Mouse (Mus musculus): ENCODE measurements around the gene Clec11a.
A peak's percentile ranks its signal among the peaks of the same experiment; 100 is the strongest.

Clec11a gene

GRCm38 (mm10) chr7:44280959-44281358 is 25.7 kb downstream of the Clec11a start:
- no peak for DNase-seq (ENCODE audit: low spot score in 2 of 2)

- peak in 1 of 2 experiments; percentile 63 for DNase-seq (ENCODE audit: low spot score in 2 of 2)
Measured at GRCm38 (mm10) chr7:44277250-44277622, 29.5 kb downstream of the Clec11a start.

GRCm38 (mm10) chr7:44276461-44277249 is 30.0 kb downstream of the Clec11a start:
- no peak for DNase-seq (ENCODE audit: low spot score in 2 of 2)

GRCm38 (mm10) chr7:44275546-44275945 is 31.2 kb downstream of the Clec11a start:
- no peak for DNase-seq (ENCODE audit: low spot score in 2 of 2)

GRCm38 (mm10) chr7:44274096-44274495 is 32.6 kb downstream of the Clec11a start:
- no peak for DNase-seq (ENCODE audit: low spot score in 2 of 2)

- no peak for DNase-seq (ENCODE audit: low spot score in 2 of 2)
Measured at GRCm38 (mm10) chr7:44273446-44273845, 33.3 kb downstream of the Clec11a start.

- no peak for DNase-seq (ENCODE audit: low spot score in 2 of 2)
Measured at GRCm38 (mm10) chr7:44272546-44272945, 34.2 kb downstream of the Clec11a start.

- no peak for DNase-seq (ENCODE audit: low spot score in 2 of 2)
Measured at GRCm38 (mm10) chr7:44271309-44271708, 35.4 kb downstream of the Clec11a start.

- DNase-seq (ENCODE audit: low spot score in 2 of 2): no peak
Measured at GRCm38 (mm10) chr7:44269397-44269796, 37.3 kb downstream of the Clec11a start.

GRCm38 (mm10) chr7:44268117-44268516 is 38.6 kb downstream of the Clec11a start:
- DNase-seq (ENCODE audit: low spot score in 2 of 2): no peak

GRCm38 (mm10) chr7:44262791-44263643 is 43.7 kb downstream of the Clec11a start:
- peak; percentile 94 to 97 for DNase-seq (ENCODE audit: low spot score in 2 of 2)

GRCm38 (mm10) chr7:44261147-44261546 is 45.6 kb downstream of the Clec11a start, which contains the start of gene Gm15517:
Gene Gm15517, plus strand, starts transcription at chr7:44261447.
- no peak for DNase-seq (ENCODE audit: low spot score in 2 of 2)

- no peak for DNase-seq (ENCODE audit: low spot score in 2 of 2)
Measured at GRCm38 (mm10) chr7:44260410-44260809, 46.3 kb downstream of the Clec11a start.

- DNase-seq (ENCODE audit: low spot score in 2 of 2): no peak
Measured at GRCm38 (mm10) chr7:44257278-44257677, 49.4 kb downstream of the Clec11a start, which contains the start of gene Acp4. Gene Acp4, minus strand, starts transcription at chr7:44257378.

- peak in 1 of 2 experiments; percentile 52 for DNase-seq (ENCODE audit: low spot score in 2 of 2)
Measured at GRCm38 (mm10) chr7:44254930-44255329, 51.8 kb downstream of the Clec11a start.

GRCm38 (mm10) chr7:44253023-44253616 is 53.6 kb downstream of the Clec11a start:
- peak; percentile 38 to 46 for DNase-seq (ENCODE audit: low spot score in 2 of 2)

Measured in right cerebral cortex, postnatal 10 days (tissue).